Mouse (Mus musculus) myocyte (in vitro differentiated cells): ENCODE data around the gene Arhgap9.
A peak's percentile ranks its signal among the peaks of the same experiment; 100 is the strongest.

Source experiments
- CEBPB ChIP-seq: IDR thresholded peaks from 2 replicates; pipeline ENCODE4 v1.6.1; 2011; ENCODE audit warnings: mild to moderate bottlenecking, moderate library complexity; ENCODE audit not compliant: poor library complexity, insufficient read depth, severe bottlenecking
- MAX ChIP-seq: IDR thresholded peaks from one replicate; pipeline ENCODE4 v1.6.1; 2011; ENCODE audit warnings: low read depth, mild to moderate bottlenecking, control low read depth
- MYOD1 ChIP-seq, 3 experiments: IDR thresholded peaks; one replicate each; pipeline ENCODE4 v1.6.1; 2011; ENCODE audit warnings: control low read depth in 2 of 3, low read depth in 2 of 3, mild to moderate bottlenecking in 2 of 3, moderate library complexity in 1 of 3; ENCODE audit not compliant: insufficient read length in 2 of 3, control insufficient read depth in 1 of 3
- POLR2A ChIP-seq: IDR thresholded peaks from one replicate; pipeline ENCODE4 v1.6.1; 2011; ENCODE audit warnings: low read depth, mild to moderate bottlenecking, control low read depth, moderate library complexity; ENCODE audit not compliant: insufficient read length
- TCF3 ChIP-seq: IDR thresholded peaks from one replicate; pipeline ENCODE4 v1.6.1; 2011; ENCODE audit warnings: low read depth, control low read depth; ENCODE audit not compliant: insufficient read length
- USF1 ChIP-seq: IDR thresholded peaks from one replicate; pipeline ENCODE4 v1.6.1; 2011; ENCODE audit warnings: low read depth, mild to moderate bottlenecking, control low read depth, moderate library complexity

- no peak for TF ChIP-seq POLR2A
- TF ChIP-seq MAX: no peak
- TF ChIP-seq TCF3: no peak
- TF ChIP-seq USF1: no peak
- no peak for TF ChIP-seq CEBPB
- TF ChIP-seq MYOD1 (IDR thresholded peaks at IDR 0.05; ENCODE audit: control insufficient read depth in 1 of 3, insufficient read length in 2 of 3, low read depth in 2 of 3): peak in 1 of 3 experiments; percentile 2
Observed at GRCm38 (mm10) chr10:127288328-127288799, 33.4 kb upstream of the Arhgap9 start.
